Mouse (Mus musculus): ENCODE results near the gene Car9. TPM values are rescaled to one million over a fixed set of nuclear protein-coding genes. Genes with fewer than 3 reads are reported as not detected.

Gene Car9
- polyA plus RNA-seq, 1 experiment: 36.6 TPM

GRCm38 (mm10) chr4:43508666-43508997 is 1.9 kb downstream of the Car9 start:
- H3K36me3 ChIP-seq (ENCODE audit: control insufficient read depth, insufficient read depth, low read length): 0 out of 2 replicates have a peak, but pooled peaks cover 2% of the 10 kb centered on the region
- no peaks in the 10 kb centered on the region for H3K27me3 ChIP-seq (ENCODE audit: control insufficient read depth, insufficient read depth, low read length)
- H3K4me1 ChIP-seq (ENCODE audit: control insufficient read depth, insufficient read depth, insufficient read length, low read length): peaks cover 13% of the 10 kb centered on the region; the same call in 1 of the 2 replicates
- TF ChIP-seq CTCF (IDR thresholded peaks at IDR 0.05; ENCODE audit: extremely low read depth, insufficient read length, insufficient replicate concordance, low read depth, low read length) (no peak), POLR2A (IDR thresholded peaks at IDR 0.05; ENCODE audit: low read depth, low read length) (peak; percentile 94)
- WGBS: 3% methylated on average over 13 of the region's 13 CpGs
- H3K27ac ChIP-seq (ENCODE audit: insufficient read depth, low read depth, low read length): peak overlapping the region; percentile 84
- H3K4me3 ChIP-seq (ENCODE audit: low read depth, low read length): peak overlapping the region; percentile 87

- H3K27me3 ChIP-seq (ENCODE audit: control insufficient read depth, insufficient read depth, low read length): no peaks in the 10 kb centered on the region
- peak overlapping the region; percentile 84 for H3K27ac ChIP-seq (ENCODE audit: insufficient read depth, low read depth, low read length)
- 0 out of 2 replicates have a peak, but pooled peaks cover 2% of the 10 kb centered on the region for H3K36me3 ChIP-seq (ENCODE audit: control insufficient read depth, insufficient read depth, low read length)
- H3K4me1 ChIP-seq (ENCODE audit: control insufficient read depth, insufficient read depth, insufficient read length, low read length): peaks cover 10% of the 10 kb centered on the region; the same call in 1 of the 2 replicates
- 15% methylated on average over 9 of the region's 9 CpGs for WGBS
- peak overlapping the region; percentile 87 for H3K4me3 ChIP-seq (ENCODE audit: low read depth, low read length)
- no peak for TF ChIP-seq POLR2A (IDR thresholded peaks at IDR 0.05; ENCODE audit: low read depth, low read length)
- TF ChIP-seq CTCF (IDR thresholded peaks at IDR 0.05; ENCODE audit: extremely low read depth, insufficient read length, insufficient replicate concordance, low read depth, low read length): no peak
Measured at GRCm38 (mm10) chr4:43509109-43509508, 2.3 kb downstream of the Car9 start.

GRCm38 (mm10) chr4:43511675-43512454 is 5.1 kb downstream of the Car9 start:
- Histone ChIP-seq H3K4me1 (ENCODE audit: control insufficient read depth, insufficient read depth, insufficient read length, low read length) (peaks cover 15% of the 10 kb centered on the region), H3K4me3 (ENCODE audit: low read depth, low read length) (no peak overlapping the region), H3K27me3 (ENCODE audit: control insufficient read depth, insufficient read depth, low read length) (no peaks in the 10 kb centered on the region), H3K36me3 (ENCODE audit: control insufficient read depth, insufficient read depth, low read length) (no peaks in the 10 kb centered on the region), H3K27ac (ENCODE audit: insufficient read depth, low read depth, low read length) (no peak overlapping the region)
- 84% methylated on average over 19 of the region's 19 CpGs for WGBS
- TF ChIP-seq POLR2A (IDR thresholded peaks at IDR 0.05; ENCODE audit: low read depth, low read length) (no peak), CTCF (IDR thresholded peaks at IDR 0.05; ENCODE audit: extremely low read depth, insufficient read length, insufficient replicate concordance, low read depth, low read length) (no peak)

- peaks cover 15% of the 10 kb centered on the region for H3K4me1 ChIP-seq (ENCODE audit: control insufficient read depth, insufficient read depth, insufficient read length, low read length)
- WGBS: 77% methylated on average over 7 of the region's 7 CpGs
- H3K27me3 ChIP-seq (ENCODE audit: control insufficient read depth, insufficient read depth, low read length): no peaks in the 10 kb centered on the region
- TF ChIP-seq CTCF (IDR thresholded peaks at IDR 0.05; ENCODE audit: extremely low read depth, insufficient read length, insufficient replicate concordance, low read depth, low read length): no peak
- TF ChIP-seq POLR2A (IDR thresholded peaks at IDR 0.05; ENCODE audit: low read depth, low read length): no peak
- no peaks in the 10 kb centered on the region for H3K36me3 ChIP-seq (ENCODE audit: control insufficient read depth, insufficient read depth, low read length)
- no peak overlapping the region for H3K4me3 ChIP-seq (ENCODE audit: low read depth, low read length)
- no peak overlapping the region for H3K27ac ChIP-seq (ENCODE audit: insufficient read depth, low read depth, low read length)
Measured at GRCm38 (mm10) chr4:43512653-43513052, 5.9 kb downstream of the Car9 start.

- no peaks in the 10 kb centered on the region for H3K27me3 ChIP-seq (ENCODE audit: control insufficient read depth, insufficient read depth, low read length)
- TF ChIP-seq POLR2A (IDR thresholded peaks at IDR 0.05; ENCODE audit: low read depth, low read length) (no peak), CTCF (IDR thresholded peaks at IDR 0.05; ENCODE audit: extremely low read depth, insufficient read length, insufficient replicate concordance, low read depth, low read length) (no peak)
- H3K4me1 ChIP-seq (ENCODE audit: control insufficient read depth, insufficient read depth, insufficient read length, low read length): peaks cover 15% of the 10 kb centered on the region
- H3K4me3 ChIP-seq (ENCODE audit: low read depth, low read length): no peak overlapping the region
- peaks cover 2% of the 10 kb centered on the region; the same call in 1 of the 2 replicates for H3K36me3 ChIP-seq (ENCODE audit: control insufficient read depth, insufficient read depth, low read length)
- 95% methylated on average over 4 of the region's 4 CpGs for WGBS
- H3K27ac ChIP-seq (ENCODE audit: insufficient read depth, low read depth, low read length): no peak overlapping the region
Measured at GRCm38 (mm10) chr4:43513300-43513699, 6.5 kb downstream of the Car9 start.

GRCm38 (mm10) chr4:43513791-43514190 is 7.0 kb downstream of the Car9 start:
- WGBS: 79% methylated on average over 4 of the region's 4 CpGs
- no peak overlapping the region for H3K4me3 ChIP-seq (ENCODE audit: low read depth, low read length)
- no peak for TF ChIP-seq POLR2A (IDR thresholded peaks at IDR 0.05; ENCODE audit: low read depth, low read length)
- TF ChIP-seq CTCF (IDR thresholded peaks at IDR 0.05; ENCODE audit: extremely low read depth, insufficient read length, insufficient replicate concordance, low read depth, low read length): no peak
- no peak overlapping the region for H3K27ac ChIP-seq (ENCODE audit: insufficient read depth, low read depth, low read length)
- peaks cover 17% of the 10 kb centered on the region for H3K4me1 ChIP-seq (ENCODE audit: control insufficient read depth, insufficient read depth, insufficient read length, low read length)
- peaks cover 2% of the 10 kb centered on the region; the same call in 1 of the 2 replicates for H3K36me3 ChIP-seq (ENCODE audit: control insufficient read depth, insufficient read depth, low read length)
- no peaks in the 10 kb centered on the region for H3K27me3 ChIP-seq (ENCODE audit: control insufficient read depth, insufficient read depth, low read length)

Data from small intestine, adult 2 months (tissue).